Mouse (Mus musculus): ENCODE measurements around the gene Slc7a9. TPM values are rescaled to one million over a fixed set of nuclear protein-coding genes. Genes with fewer than 3 reads are reported as not detected.
A peak's percentile ranks its signal among the peaks of the same experiment; 100 is the strongest.

Gene Slc7a9
- polyA plus RNA-seq, 1 experiment = 0.69 TPM

DNA sequence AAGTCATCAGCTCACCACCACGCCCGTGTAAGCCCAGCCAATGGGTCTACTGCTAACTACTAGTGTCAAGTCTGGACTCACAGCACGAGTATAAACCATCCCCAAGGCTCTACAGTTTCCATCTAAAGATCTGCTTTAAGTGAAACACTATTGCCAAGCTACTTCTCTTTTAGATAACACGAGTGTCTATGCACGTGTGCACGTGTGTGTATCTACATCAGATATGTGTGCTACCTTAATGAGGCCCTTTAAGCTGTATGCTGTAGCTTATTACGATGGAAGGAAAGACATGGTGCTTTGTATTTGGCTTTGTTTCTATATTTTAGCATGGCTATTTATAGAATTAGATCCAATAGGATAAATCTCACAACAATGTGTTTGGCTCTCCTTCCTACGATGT, 38.0 kb downstream of the Slc7a9 start:
- no peak overlapping the region for H3K9ac ChIP-seq (ENCODE audit: low read depth, poor library complexity, severe bottlenecking)
- H3K27ac ChIP-seq (ENCODE audit: insufficient read depth, low read length) = no peak overlapping the region
- no peaks in the 10 kb centered on the region for H3K9me3 ChIP-seq (replicated peaks; ENCODE audit: control insufficient read depth, insufficient read depth, low read length, poor library complexity, severe bottlenecking)
- no peak overlapping the region for H3K4me3 ChIP-seq (ENCODE audit: low read depth, low read length)
- no peak for TF ChIP-seq EP300 (IDR thresholded peaks at IDR 0.05; ENCODE audit: insufficient read depth, low read depth, low read length)
- no peak for TF ChIP-seq CTCF (IDR thresholded peaks at IDR 0.05; ENCODE audit: low read depth, low read length)
- TF ChIP-seq POLR2A (IDR thresholded peaks at IDR 0.05; ENCODE audit: insufficient read depth, low read length) = no peak
- no peaks in the 10 kb centered on the region for H3K27me3 ChIP-seq (ENCODE audit: control insufficient read depth, insufficient read depth, low read length, poor library complexity, severe bottlenecking)
- H3K4me1 ChIP-seq (ENCODE audit: control insufficient read depth, insufficient read depth, low read length) = no peaks in the 10 kb centered on the region
- H3K36me3 ChIP-seq (ENCODE audit: control insufficient read depth, insufficient read depth, low read length, poor library complexity, severe bottlenecking) = 0 out of 2 replicates have a peak, but pooled peaks cover 6% of the 10 kb centered on the region

DNA sequence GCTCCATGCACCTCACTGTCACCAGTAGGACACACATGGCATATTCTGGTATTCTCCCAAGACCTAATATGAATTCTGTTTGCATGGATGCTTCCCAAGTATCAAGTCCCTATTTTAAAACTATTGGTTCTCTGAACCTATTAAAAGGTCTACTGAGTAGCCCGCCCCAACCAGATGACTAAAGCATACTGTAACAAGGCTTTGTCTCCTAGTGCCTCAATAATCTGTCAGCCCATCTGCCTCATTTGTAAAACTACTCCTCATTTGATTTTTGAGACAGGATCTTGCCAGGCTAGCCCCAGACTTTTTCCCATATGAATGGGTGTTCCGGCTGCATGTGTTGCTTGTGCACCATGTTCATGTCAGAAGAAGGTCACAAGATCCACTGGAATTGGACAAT, 41.6 kb downstream of the Slc7a9 start:
- TF ChIP-seq EP300 (IDR thresholded peaks at IDR 0.05; ENCODE audit: insufficient read depth, low read depth, low read length) (no peak), CTCF (IDR thresholded peaks at IDR 0.05; ENCODE audit: low read depth, low read length) (no peak), POLR2A (IDR thresholded peaks at IDR 0.05; ENCODE audit: insufficient read depth, low read length) (no peak)

DNA sequence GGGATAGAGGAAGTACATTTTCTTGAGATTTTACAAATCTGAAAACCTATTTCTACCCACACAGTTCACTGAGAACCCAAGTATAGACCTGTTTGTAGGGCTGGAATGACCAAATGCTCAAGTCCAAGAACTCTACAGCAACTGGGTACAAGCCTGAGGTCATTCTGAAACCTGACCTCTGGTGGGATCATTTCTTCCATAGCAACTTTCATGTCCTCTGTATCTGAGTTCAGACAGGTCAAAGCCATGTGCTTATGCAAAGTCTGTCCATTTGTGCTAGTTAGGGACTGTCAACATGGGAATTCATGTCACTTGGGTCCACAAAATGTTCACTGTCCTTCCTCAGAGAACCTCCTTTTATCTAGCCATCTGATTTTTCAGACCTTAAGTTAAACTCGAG, 42.4 kb downstream of the Slc7a9 start:
- Histone ChIP-seq H3K9ac (ENCODE audit: low read depth, poor library complexity, severe bottlenecking) (no peak overlapping the region), H3K4me3 (ENCODE audit: low read depth, low read length) (no peak overlapping the region), H3K4me1 (ENCODE audit: control insufficient read depth, insufficient read depth, low read length) (no peaks in the 10 kb centered on the region), H3K36me3 (ENCODE audit: control insufficient read depth, insufficient read depth, low read length, poor library complexity, severe bottlenecking) (0 out of 2 replicates have a peak, but pooled peaks cover 4% of the 10 kb centered on the region), H3K27ac (ENCODE audit: insufficient read depth, low read length) (no peak overlapping the region), H3K9me3 (replicated peaks; ENCODE audit: control insufficient read depth, insufficient read depth, low read length, poor library complexity, severe bottlenecking) (no peaks in the 10 kb centered on the region), H3K27me3 (ENCODE audit: control insufficient read depth, insufficient read depth, low read length, poor library complexity, severe bottlenecking) (no peaks in the 10 kb centered on the region)
- TF ChIP-seq POLR2A (IDR thresholded peaks at IDR 0.05; ENCODE audit: insufficient read depth, low read length) = no peak
- no peak for TF ChIP-seq CTCF (IDR thresholded peaks at IDR 0.05; ENCODE audit: low read depth, low read length)
- TF ChIP-seq EP300 (IDR thresholded peaks at IDR 0.05; ENCODE audit: insufficient read depth, low read depth, low read length) = no peak

More for the DNA sequence above, 41.6 kb downstream of the Slc7a9 start:
- H3K9ac ChIP-seq (ENCODE audit: low read depth, poor library complexity, severe bottlenecking) = no peak overlapping the region
- H3K27ac ChIP-seq (ENCODE audit: insufficient read depth, low read length) = no peak overlapping the region
- no peaks in the 10 kb centered on the region for H3K4me1 ChIP-seq (ENCODE audit: control insufficient read depth, insufficient read depth, low read length)
- 0 out of 2 replicates have a peak, but pooled peaks cover 8% of the 10 kb centered on the region for H3K36me3 ChIP-seq (ENCODE audit: control insufficient read depth, insufficient read depth, low read length, poor library complexity, severe bottlenecking)
- no peaks in the 10 kb centered on the region for H3K27me3 ChIP-seq (ENCODE audit: control insufficient read depth, insufficient read depth, low read length, poor library complexity, severe bottlenecking)
- no peak overlapping the region for H3K4me3 ChIP-seq (ENCODE audit: low read depth, low read length)
- H3K9me3 ChIP-seq (replicated peaks; ENCODE audit: control insufficient read depth, insufficient read depth, low read length, poor library complexity, severe bottlenecking) = no peaks in the 10 kb centered on the region

GRCm38 (mm10) chr7:35497516-35497915, 48.9 kb downstream of the Slc7a9 start:
- Histone ChIP-seq H3K4me1 (ENCODE audit: control insufficient read depth, insufficient read depth, low read length) (no peaks in the 10 kb centered on the region), H3K36me3 (ENCODE audit: control insufficient read depth, insufficient read depth, low read length, poor library complexity, severe bottlenecking) (peaks cover 17% of the 10 kb centered on the region), H3K9ac (ENCODE audit: low read depth, poor library complexity, severe bottlenecking) (no peak overlapping the region), H3K27me3 (ENCODE audit: control insufficient read depth, insufficient read depth, low read length, poor library complexity, severe bottlenecking) (no peaks in the 10 kb centered on the region), H3K4me3 (ENCODE audit: low read depth, low read length) (no peak overlapping the region), H3K9me3 (replicated peaks; ENCODE audit: control insufficient read depth, insufficient read depth, low read length, poor library complexity, severe bottlenecking) (no peaks in the 10 kb centered on the region), H3K27ac (ENCODE audit: insufficient read depth, low read length) (no peak overlapping the region)
- TF ChIP-seq POLR2A (IDR thresholded peaks at IDR 0.05; ENCODE audit: insufficient read depth, low read length) (no peak), CTCF (IDR thresholded peaks at IDR 0.05; ENCODE audit: low read depth, low read length) (no peak), EP300 (IDR thresholded peaks at IDR 0.05; ENCODE audit: insufficient read depth, low read depth, low read length) (no peak)

DNA sequence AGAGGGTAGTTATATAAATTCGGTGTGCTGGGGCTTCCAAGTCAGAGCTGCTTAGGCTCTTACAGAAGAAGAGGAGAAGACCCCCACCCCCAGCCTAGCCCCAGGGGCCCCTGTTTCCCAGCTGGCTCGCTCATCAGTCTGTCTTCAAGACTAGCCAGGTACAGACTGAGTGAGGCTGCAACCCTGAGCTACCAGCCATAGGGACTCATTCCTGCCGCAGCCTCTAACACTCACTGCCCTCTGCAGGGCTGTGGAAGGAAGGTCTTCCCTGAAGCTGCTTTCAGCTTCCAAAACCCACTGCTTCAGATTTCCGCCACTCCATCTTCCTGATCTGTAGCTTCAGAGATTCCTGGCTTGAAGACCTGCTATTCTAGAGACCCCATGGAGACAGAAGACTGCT, 53.4 kb downstream of the Slc7a9 start:
- Histone ChIP-seq H3K27me3 (ENCODE audit: control insufficient read depth, insufficient read depth, low read length, poor library complexity, severe bottlenecking) (no peaks in the 10 kb centered on the region), H3K36me3 (ENCODE audit: control insufficient read depth, insufficient read depth, low read length, poor library complexity, severe bottlenecking) (peaks cover 22% of the 10 kb centered on the region), H3K9ac (ENCODE audit: low read depth, poor library complexity, severe bottlenecking) (no peak overlapping the region), H3K4me3 (ENCODE audit: low read depth, low read length) (no peak overlapping the region), H3K9me3 (replicated peaks; ENCODE audit: control insufficient read depth, insufficient read depth, low read length, poor library complexity, severe bottlenecking) (no peaks in the 10 kb centered on the region), H3K27ac (ENCODE audit: insufficient read depth, low read length) (no peak overlapping the region), H3K4me1 (ENCODE audit: control insufficient read depth, insufficient read depth, low read length) (no peaks in the 10 kb centered on the region)
- TF ChIP-seq CTCF (IDR thresholded peaks at IDR 0.05; ENCODE audit: low read depth, low read length) (peak; percentile 54), EP300 (IDR thresholded peaks at IDR 0.05; ENCODE audit: insufficient read depth, low read depth, low read length) (no peak)

Other genes with a start within 250 kb of the Slc7a9 start
- 3.2 and 3.6 TPM in 2 replicates for gene Lrp3, start 233.3 kb upstream of the Slc7a9 start, polyA plus RNA-seq (2011; ENCODE audit: insufficient read depth, insufficient read length, low read depth, missing spikeins)
- gene Gpatch1, start 130.4 kb upstream of the Slc7a9 start, polyA plus RNA-seq (2011; ENCODE audit: insufficient read depth, insufficient read length, low read depth, missing spikeins) = 12.5 and 12.7 TPM in 2 replicates
- 22.1 and 26.5 TPM in 2 replicates for gene Rhpn2, start 114.6 kb upstream of the Slc7a9 start, polyA plus RNA-seq (2011; ENCODE audit: insufficient read depth, insufficient read length, low read depth, missing spikeins)
- gene Faap24, start 52.0 kb upstream of the Slc7a9 start, polyA plus RNA-seq (2011; ENCODE audit: insufficient read depth, insufficient read length, low read depth, missing spikeins) = 8.7 and 9.1 TPM in 2 replicates
- 37.2 and 40.2 TPM in 2 replicates for gene Cep89, start 51.8 kb upstream of the Slc7a9 start, polyA plus RNA-seq (2011; ENCODE audit: insufficient read depth, insufficient read length, low read depth, missing spikeins)
- gene Tdrd12, start 88.9 kb downstream of the Slc7a9 start, polyA plus RNA-seq (2011; ENCODE audit: insufficient read depth, insufficient read length, low read depth, missing spikeins) = 74.9 and 75.1 TPM in 2 replicates
- 43.0 and 46.3 TPM in 2 replicates for gene Nudt19, start 107.5 kb downstream of the Slc7a9 start, polyA plus RNA-seq (2011; ENCODE audit: insufficient read depth, insufficient read length, low read depth, missing spikeins)
- 4.6 and 4.8 TPM in 2 replicates for gene Rgs9bp, start 136.8 kb downstream of the Slc7a9 start, polyA plus RNA-seq (2011; ENCODE audit: insufficient read depth, insufficient read length, low read depth, missing spikeins)
- gene Ankrd27, start 137.4 kb downstream of the Slc7a9 start, polyA plus RNA-seq (2011; ENCODE audit: insufficient read depth, insufficient read length, low read depth, missing spikeins) = 64.1 and 74.9 TPM in 2 replicates
- gene Pdcd5, start 198.7 kb downstream of the Slc7a9 start, polyA plus RNA-seq (2011; ENCODE audit: insufficient read depth, insufficient read length, low read depth, missing spikeins) = 88.7 and 95.7 TPM in 2 replicates